Mouse (Mus musculus): ENCODE results near the gene Vrtn. TPM values are rescaled to one million over a fixed set of nuclear protein-coding genes. Genes with fewer than 3 reads are reported as not detected.

Vrtn gene
- polyA plus RNA-seq, 1 experiment from 2014 or later = not detected

- Histone ChIP-seq H3K4me2 (no peak overlapping the region), H3K9ac (no peak overlapping the region), H3K4me3 (replicated peaks) (no peak overlapping the region), H3K9me3 (no peaks in the 10 kb centered on the region), H3K27ac (no peak overlapping the region), H3K4me1 (no peaks in the 10 kb centered on the region), H3K27me3 (replicated peaks) (no peaks in the 10 kb centered on the region), H3K36me3 (no peaks in the 10 kb centered on the region)
- 75% methylated on average over 11 of the region's 11 CpGs for WGBS
- ATAC-seq (ENCODE audit: insufficient read depth, low FRiP score, low read depth) = no peak
These were observed 48.2 kb downstream of the Vrtn start for GRCm38 (mm10) chr12:84689051-84689450.

DNA sequence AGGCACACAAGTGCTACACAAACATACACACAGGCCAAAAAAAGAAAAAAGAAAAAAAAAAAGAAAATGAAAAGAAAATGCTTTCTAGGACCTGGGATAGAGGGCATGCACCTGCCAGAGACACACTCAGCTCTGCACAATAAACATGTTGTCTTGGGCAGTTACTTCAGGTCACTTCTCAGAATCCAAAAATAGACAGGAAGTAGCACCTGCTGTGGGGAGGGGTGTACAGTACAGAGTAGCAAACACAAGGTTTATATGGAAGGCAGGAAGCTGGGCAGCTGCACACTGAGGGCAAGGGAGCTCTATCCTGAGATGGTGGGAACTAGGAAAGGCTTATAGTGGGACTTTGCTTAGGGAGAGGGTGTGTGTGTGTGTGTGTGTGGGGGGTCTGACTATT lies 50.5 kb downstream of the Vrtn start:
- H3K4me2 ChIP-seq = no peak overlapping the region
- no peaks in the 10 kb centered on the region for H3K9me3 ChIP-seq
- no peaks in the 10 kb centered on the region for H3K4me1 ChIP-seq
- no peak overlapping the region for H3K4me3 ChIP-seq (replicated peaks)
- no peak for ATAC-seq (ENCODE audit: insufficient read depth, low FRiP score, low read depth)
- no peak overlapping the region for H3K27ac ChIP-seq
- no peak overlapping the region for H3K9ac ChIP-seq
- H3K27me3 ChIP-seq (replicated peaks) = no peaks in the 10 kb centered on the region; the same call in 1 of the 2 replicates
- H3K36me3 ChIP-seq = no peaks in the 10 kb centered on the region

DNA sequence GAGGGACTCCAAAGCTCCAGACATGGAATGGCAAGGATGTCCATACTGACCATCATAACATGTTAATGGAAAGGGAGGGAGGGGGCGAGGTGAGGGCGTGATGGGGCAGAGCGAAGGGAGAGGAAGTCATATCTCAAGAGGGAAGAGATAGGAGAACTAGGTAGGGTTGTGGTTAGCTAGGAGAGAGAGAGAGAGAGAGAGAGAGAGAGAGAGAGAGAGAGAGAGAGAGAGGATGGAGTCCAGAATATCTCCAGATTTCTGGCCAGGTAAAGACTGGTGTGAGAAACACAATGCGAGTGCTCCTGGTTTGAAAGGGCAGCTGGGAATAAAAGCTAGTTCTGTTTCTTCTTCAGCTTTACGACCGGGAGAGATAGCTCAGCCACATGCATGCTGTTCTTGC lies 51.3 kb downstream of the Vrtn start:
- peaks cover 2% of the 10 kb centered on the region; the same call in 1 of the 2 replicates for H3K27me3 ChIP-seq (replicated peaks)
- no peak overlapping the region for H3K4me3 ChIP-seq (replicated peaks)
- H3K9me3 ChIP-seq = no peaks in the 10 kb centered on the region
- no peaks in the 10 kb centered on the region for H3K36me3 ChIP-seq
- no peak overlapping the region for H3K4me2 ChIP-seq
- ATAC-seq (ENCODE audit: insufficient read depth, low FRiP score, low read depth) = no peak
- WGBS = 81% methylated on average over 6 of the region's 6 CpGs
- H3K27ac ChIP-seq = no peak overlapping the region
- no peak overlapping the region for H3K9ac ChIP-seq
- H3K4me1 ChIP-seq = no peaks in the 10 kb centered on the region

DNA sequence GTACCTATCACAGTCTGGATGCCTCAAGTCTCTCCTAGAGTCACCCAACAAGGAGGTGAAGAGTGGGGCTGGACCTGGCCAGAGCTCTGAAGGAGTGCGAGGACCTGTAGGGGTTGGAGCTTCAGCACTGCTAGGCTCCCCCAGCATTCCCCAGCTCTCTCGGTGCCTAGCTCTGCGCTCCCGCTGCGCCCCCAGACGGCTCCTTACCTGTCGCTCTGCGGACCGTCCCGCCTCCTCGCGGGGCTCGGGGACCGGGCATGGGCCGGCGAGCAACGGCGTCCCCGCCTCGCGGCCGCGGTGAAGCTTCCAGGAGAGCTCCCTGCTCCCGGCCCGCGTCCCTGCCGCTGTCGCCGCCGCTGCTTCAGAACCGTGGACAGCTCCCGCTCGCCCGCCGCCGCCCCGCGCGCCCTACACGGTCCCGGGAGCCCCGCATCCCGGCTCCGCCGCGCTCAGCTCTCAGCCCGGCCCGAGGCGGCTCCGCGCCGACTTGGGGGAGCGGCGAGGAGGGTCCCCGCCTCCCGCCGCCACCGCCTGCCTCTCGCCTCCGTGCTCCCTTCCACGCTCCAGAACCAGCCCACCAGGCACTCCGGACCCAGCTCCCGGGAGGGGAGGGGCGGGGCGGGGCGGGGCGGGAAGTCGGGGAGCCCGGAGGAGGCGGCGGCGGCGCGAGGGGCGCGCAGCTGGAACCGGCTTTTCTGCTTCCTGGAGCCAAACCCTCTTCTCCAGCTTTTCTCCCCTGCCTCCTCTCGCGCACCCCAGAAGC lies 57.7 kb downstream of the Vrtn start, which contains the start of gene Syndig1l:
Gene Syndig1l, minus strand, starts transcription at position 513 of the 763 bp plus-strand sequence.
- 0 out of 2 replicates have a peak, but pooled peaks cover 3% of the 10 kb centered on the region for H3K4me1 ChIP-seq
- H3K4me3 ChIP-seq (replicated peaks) = peak within 1 kb of the TSS; percentile 53
- no peaks in the 10 kb centered on the region for H3K36me3 ChIP-seq
- peak; percentile 56 for ATAC-seq (ENCODE audit: insufficient read depth, low FRiP score, low read depth)
- under 1% methylated on average over 69 of the region's 79 CpGs for WGBS
- no peak within 1 kb of the TSS for H3K9ac ChIP-seq
- peaks cover 26% of the 10 kb centered on the region for H3K27me3 ChIP-seq (replicated peaks)
- no peak within 1 kb of the TSS for H3K27ac ChIP-seq
- H3K9me3 ChIP-seq = no peaks in the 10 kb centered on the region
- peak within 1 kb of the TSS; percentile 92 for H3K4me2 ChIP-seq

Other genes starting within 250 kb of the Vrtn start
- gene Entpd5, start 232.0 kb upstream of the Vrtn start, polyA plus RNA-seq (2015; fragmentation: Nextera tagmentation; extraction: Ambion mirVana) = 19.2 and 22.2 TPM in 2 replicates
- 1.4 and 1.5 TPM in 2 replicates for gene Bbof1, start 231.9 kb upstream of the Vrtn start, polyA plus RNA-seq (2015; fragmentation: Nextera tagmentation; extraction: Ambion mirVana)
- gene Rnf113a2, start 223.8 kb upstream of the Vrtn start, polyA plus RNA-seq (2015; fragmentation: Nextera tagmentation; extraction: Ambion mirVana) = 26.2 and 26.7 TPM in 2 replicates
- gene Aldh6a1, start 190.0 kb upstream of the Vrtn start, polyA plus RNA-seq (2015; fragmentation: Nextera tagmentation; extraction: Ambion mirVana) = 35.4 and 39.3 TPM in 2 replicates
- 15.5 and 16.1 TPM in 2 replicates for gene Lin52, start 189.6 kb upstream of the Vrtn start, polyA plus RNA-seq (2015; fragmentation: Nextera tagmentation; extraction: Ambion mirVana)
- gene Vsx2, start 71.3 kb upstream of the Vrtn start, polyA plus RNA-seq (2015; fragmentation: Nextera tagmentation; extraction: Ambion mirVana) = 0.04 TPM in 1 of 2 replicates, not detected in the other
- gene Abcd4, start 23.6 kb upstream of the Vrtn start, polyA plus RNA-seq (2015; fragmentation: Nextera tagmentation; extraction: Ambion mirVana) = 12.5 and 13.2 TPM in 2 replicates
- gene Syndig1l, start 57.8 kb downstream of the Vrtn start, polyA plus RNA-seq (2015; fragmentation: Nextera tagmentation; extraction: Ambion mirVana) = 0.23 and 0.36 TPM in 2 replicates
- gene Npc2, start 132.1 kb downstream of the Vrtn start, polyA plus RNA-seq (2015; fragmentation: Nextera tagmentation; extraction: Ambion mirVana) = 62.1 and 67.8 TPM in 2 replicates
- 119 and 125 TPM in 2 replicates for gene Isca2, start 132.2 kb downstream of the Vrtn start, polyA plus RNA-seq (2015; fragmentation: Nextera tagmentation; extraction: Ambion mirVana)
- 0.75 and 1.2 TPM in 2 replicates for gene Ltbp2, start 235.5 kb downstream of the Vrtn start, polyA plus RNA-seq (2015; fragmentation: Nextera tagmentation; extraction: Ambion mirVana)

Measured in stomach, embryonic 15.5 days (tissue).